Mouse (Mus musculus) midbrain, embryonic 11.5 days (tissue): ENCODE results near the gene Atp2b4. TPM values are rescaled to one million over a fixed set of nuclear protein-coding genes. Genes with fewer than 3 reads are reported as not detected.

Experiments
- ATAC-seq: fragments of 200-750 bp; cut with Nextera tagmentation; 2 replicates; pipeline ENCODE4 v1.8.0; 2017; ENCODE audit warnings: moderate TSS enrichment, moderate library complexity; ENCODE audit not compliant: low FRiP score
- DNase-seq: peaks from one replicate; pipeline ENCODE4 v3.0.0; 2015; ENCODE audit warnings: low spot score; ENCODE audit errors: missing footprints
- H3K27ac ChIP-seq: fragments of 300-500 bp; sonication (generic); 2 replicates; pipeline ENCODE4 v1.5.1; 2014; ENCODE audit warnings: low read depth, low read length
- H3K27me3 ChIP-seq: fragments of 300-500 bp; sonication (generic); 2 replicates; pipeline ENCODE4 v1.6.1; 2014; ENCODE audit warnings: mild to moderate bottlenecking, low read length, moderate library complexity, mixed read lengths; ENCODE audit not compliant: control insufficient read depth, insufficient read depth
- H3K36me3 ChIP-seq: fragments of 300-500 bp; sonication (generic); 2 replicates; pipeline ENCODE4 v1.6.1; 2014; ENCODE audit warnings: mild to moderate bottlenecking, low read length, moderate library complexity, mixed read lengths; ENCODE audit not compliant: control insufficient read depth, insufficient read depth
- H3K4me1 ChIP-seq: fragments of 300-500 bp; sonication (generic); 2 replicates; pipeline ENCODE4 v1.6.1; 2014; ENCODE audit warnings: low read length; ENCODE audit not compliant: control insufficient read depth, insufficient read depth
- H3K4me2 ChIP-seq: fragments of 300-500 bp; sonication (generic); 2 replicates; pipeline ENCODE4 v1.6.1; 2014; ENCODE audit warnings: mild to moderate bottlenecking, moderate library complexity
- H3K4me3 ChIP-seq: fragments of 300-500 bp; sonication (generic); 2 replicates; pipeline ENCODE4 v1.5.1; 2014; ENCODE audit warnings: low read depth, low read length
- H3K9ac ChIP-seq: fragments of 300-500 bp; sonication (generic); 2 replicates; pipeline ENCODE4 v1.6.1; 2014; ENCODE audit warnings: low read length
- H3K9me3 ChIP-seq: fragments of 300-500 bp; sonication (generic); 2 replicates; pipeline ENCODE4 v1.6.1; 2016; ENCODE audit warnings: low read length; ENCODE audit not compliant: control insufficient read depth
- WGBS: fragments of 180-500 bp; shearing (Covaris S2); extraction: QIAGEN DNeasy Blood & Tissue Kit; methylation state at CpG from one replicate; pipeline ENCODE4 v1.1.7; 2014; 5-methylcytosine and 5-hydroxymethylcytosine counted together
- polyA plus RNA-seq: library from polyadenylated mRNA; unstranded; fragments of >200 nt; fragmentation: Nextera tagmentation; extraction: Ambion mirVana; gene quantifications from 2 replicates; pipeline ENCODE4 v1.2.1, GENCODE M21; 2014

The Atp2b4 gene
- polyA plus RNA-seq, 1 experiment from 2014 or later, result 7.6 TPM

GRCm38 (mm10) chr1:133744609-133745008, 56.2 kb downstream of the Atp2b4 start:
- no peaks in the 10 kb centered on the region for H3K36me3 ChIP-seq
- no peak overlapping the region for H3K27ac ChIP-seq
- no peak for ATAC-seq
- no peak overlapping the region for H3K9ac ChIP-seq
- H3K4me1 ChIP-seq, result peaks cover 4% of the 10 kb centered on the region; the same call in 1 of the 2 replicates
- WGBS, result 74% methylated on average over 4 of the region's 4 CpGs
- H3K27me3 ChIP-seq, result no peaks in the 10 kb centered on the region
- no peak overlapping the region for H3K4me3 ChIP-seq
- no peaks in the 10 kb centered on the region for H3K9me3 ChIP-seq
- DNase-seq, result no peak
- H3K4me2 ChIP-seq, result no peak overlapping the region

- no peak for ATAC-seq
- Histone ChIP-seq H3K4me3 (no peak overlapping the region), H3K9ac (no peak overlapping the region), H3K36me3 (no peaks in the 10 kb centered on the region), H3K4me1 (peaks cover 4% of the 10 kb centered on the region; the same call in 1 of the 2 replicates), H3K4me2 (no peak overlapping the region), H3K9me3 (no peaks in the 10 kb centered on the region), H3K27ac (no peak overlapping the region), H3K27me3 (no peaks in the 10 kb centered on the region)
- WGBS, result 27% methylated on average over 8 of the region's 8 CpGs
- DNase-seq, result peak; percentile 83
Measured at GRCm38 (mm10) chr1:133742517-133742916, 58.3 kb downstream of the Atp2b4 start.

- Histone ChIP-seq H3K27ac (no peak overlapping the region), H3K27me3 (no peaks in the 10 kb centered on the region), H3K4me2 (no peak overlapping the region), H3K9me3 (no peaks in the 10 kb centered on the region), H3K36me3 (no peaks in the 10 kb centered on the region), H3K9ac (no peak overlapping the region), H3K4me3 (no peak overlapping the region), H3K4me1 (peaks cover 4% of the 10 kb centered on the region; the same call in 1 of the 2 replicates)
- peak; percentile 59 for DNase-seq
- WGBS, result 55% methylated on average over 11 of the region's 11 CpGs
- no peak for ATAC-seq
Measured at GRCm38 (mm10) chr1:133741881-133742434, 58.9 kb downstream of the Atp2b4 start.

GRCm38 (mm10) chr1:133741171-133741570, 59.7 kb downstream of the Atp2b4 start:
- no peak for ATAC-seq
- Histone ChIP-seq H3K4me1 (peaks cover 4% of the 10 kb centered on the region; the same call in 1 of the 2 replicates), H3K4me3 (no peak overlapping the region), H3K27ac (no peak overlapping the region), H3K9me3 (no peaks in the 10 kb centered on the region), H3K9ac (no peak overlapping the region), H3K36me3 (no peaks in the 10 kb centered on the region), H3K4me2 (no peak overlapping the region), H3K27me3 (no peaks in the 10 kb centered on the region)
- WGBS, result 82% methylated on average over 6 of the region's 6 CpGs
- DNase-seq, result no peak

GRCm38 (mm10) chr1:133736664-133737063, 64.2 kb downstream of the Atp2b4 start:
- H3K4me3 ChIP-seq, result no peak overlapping the region
- ATAC-seq, result peak; percentile 38; the same call in 1 of the 2 replicates
- H3K27ac ChIP-seq, result no peak overlapping the region
- no peak overlapping the region for H3K4me2 ChIP-seq
- no peak overlapping the region for H3K9ac ChIP-seq
- no peaks in the 10 kb centered on the region for H3K27me3 ChIP-seq
- no peaks in the 10 kb centered on the region for H3K36me3 ChIP-seq
- no peaks in the 10 kb centered on the region for H3K4me1 ChIP-seq
- no peaks in the 10 kb centered on the region for H3K9me3 ChIP-seq
- 69% methylated on average over 7 of the region's 7 CpGs for WGBS
- DNase-seq, result no peak

GRCm38 (mm10) chr1:133735995-133736652, 64.7 kb downstream of the Atp2b4 start:
- Histone ChIP-seq H3K4me1 (no peaks in the 10 kb centered on the region), H3K4me2 (peak overlapping the region; percentile 48), H3K9me3 (no peaks in the 10 kb centered on the region), H3K36me3 (no peaks in the 10 kb centered on the region), H3K27me3 (no peaks in the 10 kb centered on the region), H3K27ac (no peak overlapping the region), H3K9ac (peak overlapping the region; percentile 81), H3K4me3 (peak overlapping the region; percentile 30)
- WGBS, result 17% methylated on average over 17 of the region's 17 CpGs
- DNase-seq, result peak; percentile 98
- ATAC-seq, result peak; percentile 85

- H3K27me3 ChIP-seq, result no peaks in the 10 kb centered on the region
- H3K4me1 ChIP-seq, result no peaks in the 10 kb centered on the region
- no peak overlapping the region for H3K27ac ChIP-seq
- no peaks in the 10 kb centered on the region for H3K9me3 ChIP-seq
- no peaks in the 10 kb centered on the region for H3K36me3 ChIP-seq
- DNase-seq (no peak), ATAC-seq (no peak)
- H3K4me2 ChIP-seq, result no peak overlapping the region
- WGBS, result 67% methylated on average over 11 of the region's 11 CpGs
- H3K4me3 ChIP-seq, result no peak overlapping the region
- H3K9ac ChIP-seq, result no peak overlapping the region
Measured at GRCm38 (mm10) chr1:133732814-133733213, 68.0 kb downstream of the Atp2b4 start.

GRCm38 (mm10) chr1:133728339-133728738, 72.5 kb downstream of the Atp2b4 start:
- DNase-seq, result no peak
- Histone ChIP-seq H3K9me3 (no peaks in the 10 kb centered on the region), H3K4me1 (no peaks in the 10 kb centered on the region), H3K9ac (no peak overlapping the region), H3K27ac (no peak overlapping the region), H3K27me3 (no peaks in the 10 kb centered on the region), H3K4me3 (no peak overlapping the region), H3K4me2 (no peak overlapping the region), H3K36me3 (no peaks in the 10 kb centered on the region)
- WGBS, result 85% methylated on average over 7 of the region's 7 CpGs
- no peak for ATAC-seq

GRCm38 (mm10) chr1:133720342-133720741, 80.5 kb downstream of the Atp2b4 start:
- H3K4me3 ChIP-seq, result no peak overlapping the region

More at GRCm38 (mm10) chr1:133720342-133720741, 80.5 kb downstream of the Atp2b4 start:
- Histone ChIP-seq H3K9me3 (no peaks in the 10 kb centered on the region), H3K36me3 (no peaks in the 10 kb centered on the region; the same call in 1 of the 2 replicates), H3K27ac (no peak overlapping the region), H3K4me2 (no peak overlapping the region), H3K9ac (no peak overlapping the region), H3K27me3 (no peaks in the 10 kb centered on the region), H3K4me1 (no peaks in the 10 kb centered on the region)
- ATAC-seq, result no peak
- WGBS, result 81% methylated on average over 7 of the region's 7 CpGs
- DNase-seq, result no peak
